Mouse (Mus musculus): ENCODE results near the gene Pef1.

- no peak for TF ChIP-seq CTCF (IDR thresholded peaks at IDR 0.05; ENCODE audit: low read depth, low read length)
- TF ChIP-seq POLR2A (IDR thresholded peaks at IDR 0.05; ENCODE audit: borderline replicate concordance, low read depth, low read length) = no peak
These were observed 29.2 kb downstream of the Pef1 start for GRCm38 (mm10) chr4:130131448-130132105.

Measured in bone marrow macrophage, adult 2 months (primary cell).